12 mouse cellular contexts compared by ENCODE assay signal in the genomic region with DNA sequence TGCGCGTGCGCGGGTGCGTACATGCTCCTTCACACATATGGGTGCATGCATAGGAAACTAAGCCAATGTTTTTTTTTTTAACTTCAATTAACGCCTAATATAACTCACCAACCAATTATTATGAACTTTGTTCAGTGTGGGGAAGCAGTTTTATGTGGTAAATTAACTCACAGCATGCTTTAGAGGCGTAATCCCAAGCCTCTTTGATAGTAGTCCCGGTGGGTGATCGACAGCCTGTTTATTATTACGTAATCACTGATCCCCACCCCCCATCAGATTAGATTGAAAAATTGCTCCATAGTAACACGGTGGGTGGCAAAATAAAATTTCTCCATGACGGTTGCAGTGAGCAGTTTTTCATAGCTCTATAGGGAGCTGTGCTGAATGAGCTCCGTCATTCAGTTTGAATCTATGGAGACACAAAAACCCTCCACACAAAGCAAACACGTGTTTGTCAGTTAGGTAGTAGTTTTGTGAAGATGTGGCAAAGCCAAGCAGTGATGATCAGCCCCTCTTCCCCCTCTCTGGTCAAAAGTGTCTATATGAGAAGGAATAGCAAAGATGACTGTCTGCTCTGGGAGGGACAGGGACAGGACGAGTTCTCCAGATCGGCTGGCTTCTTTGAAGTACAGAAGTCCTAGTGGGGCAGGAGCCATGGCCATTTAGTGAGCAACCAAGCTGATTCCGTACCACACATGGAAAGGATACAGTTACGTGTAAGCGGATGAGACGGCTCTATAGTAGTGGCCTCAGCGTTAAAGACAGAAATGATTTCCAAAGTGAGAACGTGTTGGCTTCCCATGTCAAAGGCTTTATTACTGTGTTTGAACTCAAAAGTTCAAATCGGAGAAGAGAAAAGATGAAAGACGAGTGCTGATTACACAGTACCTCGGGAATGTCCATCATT. TPM values are rescaled to one million over a fixed set of nuclear protein-coding genes. Genes with fewer than 3 reads are reported as not detected.
A peak's percentile ranks its signal among the peaks of the same experiment; 100 is the strongest.
DNase-seq lines count a peak whose midpoint lies in the region; ATAC-seq lines count a peak whose summit lies in the region.
"Had no signal": no experiment of that assay in that cellular context is flagged by ENCODE, and none has a peak within 500 bp of the region (broad histone marks: within the 10 kb centered on the region; RNA-seq: fewer than 3 reads in every experiment).

No protein-coding gene starts in this region.

- no peaks in the 10 kb centered on the region for H3K27me3 ChIP-seq in neural tube, embryonic 13.5 days
- no peaks in the 10 kb centered on the region for H3K27me3 ChIP-seq in forebrain, embryonic 14.5 days (replicated peaks; ENCODE audit: control insufficient read depth, insufficient read depth, low read length)
- H3K27me3 ChIP-seq in limb, embryonic 10.5 days (ENCODE audit: low read depth, poor library complexity, severe bottlenecking) = peaks cover 23% of the 10 kb centered on the region; the same call in 1 of the 2 replicates
- H3K27me3 ChIP-seq: heart, embryonic 13.5 days; liver, embryonic 13.5 days had no signal

- no peaks in the 10 kb centered on the region for H3K9me3 ChIP-seq in neural tube, embryonic 13.5 days
- H3K9me3 ChIP-seq in forebrain, embryonic 14.5 days (replicated peaks; ENCODE audit: control insufficient read depth, low read length) = no peaks in the 10 kb centered on the region
- no peaks in the 10 kb centered on the region for H3K9me3 ChIP-seq in limb, embryonic 10.5 days (replicated peaks)
- H3K9me3 ChIP-seq: heart, embryonic 13.5 days; liver, embryonic 13.5 days had no signal

- no peaks in the 10 kb centered on the region for H3K36me3 ChIP-seq in neural tube, embryonic 13.5 days
- no peaks in the 10 kb centered on the region for H3K36me3 ChIP-seq in forebrain, embryonic 14.5 days (ENCODE audit: control insufficient read depth, insufficient read depth, low read length)
- no peaks in the 10 kb centered on the region for H3K36me3 ChIP-seq in limb, embryonic 10.5 days
- H3K36me3 ChIP-seq: heart, embryonic 13.5 days; liver, embryonic 13.5 days had no signal

- H3K4me2 ChIP-seq in neural tube, embryonic 13.5 days = no peak overlapping the region
- no peak overlapping the region for H3K4me2 ChIP-seq in forebrain, embryonic 14.5 days (ENCODE audit: low read length)
- H3K4me2 ChIP-seq: heart, embryonic 13.5 days; liver, embryonic 13.5 days had no signal

- WGBS in neural tube, embryonic 13.5 days = 70% methylated on average over 25 of the region's 25 CpGs
- WGBS in forebrain, embryonic 14.5 days = 76% methylated on average over 25 of the region's 25 CpGs
- 59% methylated on average over 25 of the region's 25 CpGs for WGBS in limb, embryonic 10.5 days

- H3K27ac ChIP-seq in neural tube, embryonic 13.5 days (replicated peaks) = no peak overlapping the region
- no peak overlapping the region for H3K27ac ChIP-seq in forebrain, embryonic 14.5 days (ENCODE audit: low read depth, low read length)
- H3K27ac ChIP-seq in limb, embryonic 10.5 days = peak overlapping the region; percentile 81
- H3K27ac ChIP-seq: heart, embryonic 13.5 days; liver, embryonic 13.5 days had no signal

- no peak for DNase-seq in neural tube, embryonic 10.5 days (ENCODE audit: extremely low spot score, low spot score)
- DNase-seq in forebrain, embryonic 14.5 days (ENCODE audit: low spot score) = peak; percentile 10
- peak; percentile 42 for DNase-seq in limb, embryonic 10.5 days (ENCODE audit: low spot score)
- no peak for DNase-seq in thymus, postnatal 25 days
- no peak for DNase-seq in right cerebral cortex, postnatal 25 days
- DNase-seq: adrenal gland, postnatal 36 days; cerebellum, postnatal 36 days; kidney, adult 8-10 months; liver, embryonic 13.5 days had no signal

- ATAC-seq in neural tube, embryonic 13.5 days (ENCODE audit: low read depth) = peak; percentile 63
- ATAC-seq in forebrain, embryonic 14.5 days = no peak
- ATAC-seq in frontal cortex, adult (ENCODE audit: low TSS enrichment) = no peak

- peaks cover 20% of the 10 kb centered on the region for H3K4me1 ChIP-seq in neural tube, embryonic 13.5 days (replicated peaks)
- H3K4me1 ChIP-seq in forebrain, embryonic 14.5 days (ENCODE audit: control insufficient read depth, insufficient read depth, low read length) = no peaks in the 10 kb centered on the region
- peaks cover 35% of the 10 kb centered on the region for H3K4me1 ChIP-seq in limb, embryonic 10.5 days
- H3K4me1 ChIP-seq: liver, embryonic 13.5 days had no signal

- H3K4me3 ChIP-seq in neural tube, embryonic 13.5 days = no peak overlapping the region
- no peak overlapping the region for H3K4me3 ChIP-seq in forebrain, embryonic 14.5 days (ENCODE audit: low read depth, low read length)
- peak overlapping the region; percentile 41 for H3K4me3 ChIP-seq in limb, embryonic 10.5 days
- H3K4me3 ChIP-seq: heart, embryonic 13.5 days; liver, embryonic 13.5 days had no signal

- H3K9ac ChIP-seq in neural tube, embryonic 13.5 days = no peak overlapping the region
- no peak overlapping the region for H3K9ac ChIP-seq in forebrain, embryonic 14.5 days (ENCODE audit: low read length)
- H3K9ac ChIP-seq: heart, embryonic 13.5 days; liver, embryonic 13.5 days had no signal

RNA-seq across cellular contexts. Expression of a gene that starts 10.4 kb away (rescaled TPM):
- polyA plus RNA-seq in neural tube, embryonic 13.5 days (2015; fragmentation: Nextera tagmentation; extraction: Ambion mirVana) = 0.22 and 0.41 TPM in 2 replicates
- polyA plus RNA-seq in forebrain, embryonic 14.5 days (2014; fragmentation: Nextera tagmentation; extraction: Ambion mirVana) = 0.37 TPM in 1 of 2 replicates, not detected in the other
- 0.10 and 0.19 TPM in 2 replicates for polyA plus RNA-seq in limb, embryonic 10.5 days (2016; fragmentation: Nextera tagmentation; extraction: Ambion mirVana)
- polyA plus RNA-seq: heart, embryonic 13.5 days; liver, embryonic 13.5 days had no signal

RNA-seq across cellular contexts. Expression of a gene that starts 49.8 kb away (rescaled TPM):
- 4.2 and 4.7 TPM in 2 replicates for polyA plus RNA-seq in neural tube, embryonic 13.5 days (2015; fragmentation: Nextera tagmentation; extraction: Ambion mirVana)
- 2.2 and 2.5 TPM in 2 replicates for polyA plus RNA-seq in forebrain, embryonic 14.5 days (2014; fragmentation: Nextera tagmentation; extraction: Ambion mirVana)
- polyA plus RNA-seq in limb, embryonic 10.5 days (2016; fragmentation: Nextera tagmentation; extraction: Ambion mirVana) = 10.7 and 14.4 TPM in 2 replicates

Comparison
In these comparisons a context has a peak if more than half of its experiments do, and no peak if none do; other contexts are left out.
1. DNase-seq: peak in forebrain, embryonic 14.5 days (single experiment) and limb, embryonic 10.5 days (single experiment); none in neural tube, embryonic 10.5 days (single experiment), thymus, postnatal 25 days (single experiment) and right cerebral cortex, postnatal 25 days (single experiment).